Mouse (Mus musculus) gastrocnemius, adult 8-10 months (tissue): ENCODE data around the gene Samd4. TPM values are rescaled to one million over a fixed set of nuclear protein-coding genes. Genes with fewer than 3 reads are reported as not detected.
A peak's percentile ranks its signal among the peaks of the same experiment; 100 is the strongest.

Source experiments
- DNase-seq, 2 experiments: peaks; one replicate each; pipeline ENCODE4 v3.0.0; 2022; ENCODE audit warnings: low spot score in 2 of 2
- total RNA-seq, 4 experiments: library from RNA; stranded (reverse); gene quantifications; 2 replicates each; pipeline ENCODE4 v1.2.4; 2022

Samd4 gene
- total RNA-seq, 4 experiments from 2014 or later: 47.4 to 69.0 (median 56.6) TPM

DNA sequence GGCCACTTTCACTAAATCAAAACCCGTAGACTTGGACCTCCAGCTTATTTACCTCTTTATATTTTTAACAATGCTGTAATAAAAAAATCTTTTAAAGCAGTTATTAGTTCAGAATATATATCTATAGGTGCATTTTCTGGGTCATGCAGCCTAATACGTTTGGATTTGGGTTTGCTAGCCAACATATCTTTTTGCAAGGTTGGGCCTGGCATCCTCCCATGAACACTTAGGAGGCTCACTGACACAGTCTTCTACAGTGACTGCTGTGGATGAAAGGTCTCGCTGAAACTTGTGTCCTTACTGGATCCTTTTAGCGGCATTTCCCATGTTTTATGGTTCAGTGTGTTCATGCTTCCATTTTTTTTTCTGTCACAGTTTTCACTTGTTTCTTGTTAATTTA is 21.6 kb downstream of the Samd4 start:
- DNase-seq: no peak

DNA sequence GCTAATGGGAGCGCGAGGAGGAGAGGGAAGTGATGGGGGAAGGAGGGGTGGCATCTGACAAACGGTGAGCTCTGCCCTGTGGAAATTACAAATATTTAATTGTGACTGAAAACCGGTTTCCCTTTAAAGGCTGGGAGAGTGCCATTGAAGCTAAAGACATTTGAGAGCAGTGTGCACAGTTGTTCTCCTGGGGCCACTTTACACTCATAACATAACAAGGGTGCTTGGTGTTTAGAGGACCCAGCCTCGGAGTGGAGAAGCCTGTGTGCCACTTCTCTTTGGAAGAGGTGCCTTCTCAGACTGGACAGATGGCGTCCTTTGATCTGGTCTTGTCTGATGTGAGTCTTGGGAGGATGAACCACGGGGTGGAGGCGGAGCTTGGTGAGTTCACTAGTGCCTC is 26.2 kb downstream of the Samd4 start:
- DNase-seq: no peak

DNA sequence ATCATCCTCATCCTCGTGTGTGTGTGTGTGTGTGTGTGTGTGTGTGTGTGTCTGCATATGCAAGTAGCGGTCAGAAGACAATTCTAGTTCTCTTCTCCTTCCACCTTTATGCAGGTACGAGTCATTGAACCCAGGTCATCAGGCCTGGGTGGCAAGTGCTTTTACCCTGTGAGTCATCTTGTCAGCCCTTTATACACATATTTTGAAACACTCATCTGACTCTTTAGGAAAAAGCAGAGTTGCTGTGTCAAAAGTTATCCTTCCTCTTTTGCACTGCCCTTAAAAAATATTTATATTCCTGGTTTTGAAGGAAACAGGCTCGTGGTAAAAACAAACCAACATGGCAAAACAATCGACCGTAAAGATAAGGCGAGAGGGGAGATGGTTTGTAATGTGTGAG is 29.8 kb downstream of the Samd4 start:
- no peak for DNase-seq

DNA sequence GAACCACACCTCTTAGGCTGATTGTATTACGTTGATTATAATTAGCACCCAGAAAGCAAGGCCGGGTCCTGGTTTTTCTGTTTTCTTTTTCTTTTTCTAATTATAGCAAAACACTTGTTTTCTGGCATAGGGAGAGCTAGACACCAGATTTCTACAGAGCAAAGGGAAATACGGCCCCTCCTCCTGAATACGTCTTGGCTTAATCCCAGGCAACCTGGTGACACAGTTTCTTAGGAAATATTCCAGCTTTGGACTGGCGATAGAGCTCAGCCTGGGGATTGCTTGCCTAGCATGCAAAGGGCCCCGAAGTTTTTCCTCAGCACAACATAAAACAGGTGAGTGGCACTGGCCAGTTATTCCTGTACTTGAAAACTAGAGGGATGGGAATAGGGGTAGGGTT is 31.7 kb downstream of the Samd4 start:
- no peak for DNase-seq

DNA sequence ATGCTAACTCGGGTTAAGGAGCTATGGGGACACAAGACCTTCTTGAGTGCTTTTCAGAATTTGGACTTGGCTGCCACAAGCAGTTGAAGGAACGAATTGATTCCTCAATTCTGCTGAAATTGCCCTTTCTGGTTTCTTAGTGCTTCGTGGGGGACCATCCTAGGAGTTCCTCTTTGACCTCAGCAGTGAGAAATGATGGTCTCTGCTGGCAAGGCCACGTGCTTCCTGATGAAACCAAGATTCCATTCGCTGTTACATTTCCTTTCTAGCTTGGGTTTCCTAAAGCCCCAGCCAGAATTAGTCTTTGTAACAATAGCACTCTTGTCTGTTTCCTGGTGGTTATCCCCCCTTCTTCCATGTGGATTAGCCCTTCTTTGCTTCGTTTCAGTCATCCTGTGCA is 32.9 kb downstream of the Samd4 start:
- no peak for DNase-seq

DNA sequence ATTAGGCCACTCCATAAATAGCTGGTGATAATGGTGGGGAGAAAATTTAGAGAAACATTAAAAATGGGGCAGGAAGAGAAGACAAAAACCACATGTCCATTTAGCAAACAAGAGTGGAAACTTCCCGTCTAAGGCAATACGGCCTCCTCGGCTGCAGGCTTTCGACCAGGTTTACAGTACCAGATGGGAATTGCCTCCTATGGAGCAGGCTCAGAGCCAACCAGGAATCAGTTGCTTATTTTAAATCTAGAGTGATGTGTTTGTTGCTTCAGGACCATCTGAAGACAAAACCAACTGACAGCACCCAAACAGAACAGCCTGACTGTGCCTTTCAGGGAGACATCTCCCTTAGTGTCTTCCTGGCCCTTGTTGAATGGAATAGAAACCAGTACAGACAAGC is 33.9 kb downstream of the Samd4 start:
- no peak for DNase-seq

DNA sequence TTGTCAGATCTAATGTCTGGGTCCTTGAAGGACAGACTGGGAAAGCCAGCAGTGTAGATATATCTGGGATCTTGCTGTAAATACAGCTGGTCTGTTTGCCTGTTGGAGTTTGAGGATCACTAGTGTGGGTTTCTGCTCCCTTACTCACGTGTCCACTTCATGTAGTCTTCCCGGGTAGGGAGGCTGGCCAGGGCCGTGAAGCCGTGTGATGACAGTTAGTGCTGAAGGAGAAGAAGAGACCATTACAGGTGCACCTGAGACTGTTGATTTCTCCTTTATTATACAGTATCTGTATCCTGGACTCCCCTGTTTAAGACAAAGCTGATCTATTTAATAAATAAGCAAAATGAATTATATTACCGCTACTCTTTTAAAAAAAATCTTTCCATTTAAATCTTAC is 34.5 kb downstream of the Samd4 start:
- no peak for DNase-seq

DNA sequence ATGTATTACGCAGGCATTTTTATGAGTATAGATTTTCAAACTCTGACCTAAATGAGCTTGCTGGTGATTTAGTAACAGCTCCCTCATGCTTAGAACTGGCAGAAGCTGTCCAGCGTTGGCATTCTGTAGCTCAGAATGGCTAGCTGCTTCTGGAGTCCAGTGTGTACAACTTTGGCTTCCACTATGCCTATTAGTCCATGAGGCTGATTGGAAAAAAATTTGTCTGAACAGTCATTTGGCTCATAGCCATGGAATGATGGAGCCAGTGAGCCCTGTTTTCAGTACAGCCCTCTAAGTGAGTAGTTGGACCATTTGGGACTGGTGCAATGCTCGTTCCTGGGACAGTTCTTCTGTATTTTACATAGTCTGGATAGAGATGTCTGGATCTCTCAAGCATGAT is 34.9 kb downstream of the Samd4 start:
- DNase-seq: no peak

DNA sequence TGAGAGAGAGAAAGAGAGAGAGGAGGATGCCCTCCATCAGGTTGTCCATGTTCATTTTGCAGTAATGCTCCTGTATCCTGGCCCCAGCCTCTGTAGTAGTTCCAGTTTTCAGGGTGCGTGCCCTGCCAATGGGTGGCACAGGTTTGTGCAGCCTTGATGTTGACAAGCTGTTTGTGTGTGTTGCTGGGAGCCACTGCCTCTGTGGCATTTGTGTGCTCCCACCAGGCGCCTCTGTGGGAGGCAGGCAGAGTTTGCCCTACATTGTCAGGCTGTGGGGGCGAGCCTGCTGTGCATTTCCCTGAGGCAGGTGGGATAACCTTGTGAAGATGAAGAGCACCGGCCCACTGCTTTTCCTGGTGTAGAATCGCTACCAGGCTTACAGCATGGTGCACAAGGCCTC is 37.8 kb downstream of the Samd4 start:
- no peak for DNase-seq

DNA sequence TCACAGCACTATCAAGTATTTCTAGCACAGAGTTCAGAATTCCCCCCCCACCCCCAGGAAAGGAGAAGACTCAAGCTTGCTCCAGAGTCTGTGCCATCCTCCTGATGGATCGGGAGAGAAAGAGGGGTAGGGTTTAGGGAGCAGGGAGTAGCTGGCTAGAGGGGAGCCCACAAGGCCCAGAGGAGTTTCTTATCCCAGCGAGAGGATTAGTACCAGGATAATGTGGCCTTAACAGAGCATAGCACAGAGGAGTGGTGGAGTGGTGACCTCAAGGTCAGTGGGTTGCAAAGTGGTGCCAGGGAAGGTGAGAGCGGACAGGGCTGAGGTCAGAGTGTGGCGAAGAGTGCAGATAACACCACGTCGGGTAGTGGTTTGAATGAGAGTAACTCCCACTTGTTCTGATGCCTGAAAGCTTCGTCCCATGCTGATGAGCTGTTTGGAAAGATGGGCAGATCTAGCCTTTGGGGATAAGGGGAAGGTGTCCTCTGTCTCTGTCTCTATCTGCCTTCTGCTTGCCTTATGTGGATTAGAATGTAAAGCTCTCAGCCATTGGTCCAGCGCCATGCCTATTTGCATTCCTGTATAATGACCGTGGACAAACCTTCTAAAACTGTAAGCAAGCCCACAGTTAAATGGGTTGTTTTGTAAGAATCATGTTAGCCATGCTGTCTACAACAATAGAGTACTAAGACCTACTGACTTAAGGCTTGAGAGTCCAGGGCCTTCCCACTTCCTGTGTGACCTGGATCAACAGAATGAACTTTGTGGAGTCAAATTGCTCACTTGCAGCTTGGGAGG is 38.7 kb downstream of the Samd4 start:
- no peak for DNase-seq

DNA sequence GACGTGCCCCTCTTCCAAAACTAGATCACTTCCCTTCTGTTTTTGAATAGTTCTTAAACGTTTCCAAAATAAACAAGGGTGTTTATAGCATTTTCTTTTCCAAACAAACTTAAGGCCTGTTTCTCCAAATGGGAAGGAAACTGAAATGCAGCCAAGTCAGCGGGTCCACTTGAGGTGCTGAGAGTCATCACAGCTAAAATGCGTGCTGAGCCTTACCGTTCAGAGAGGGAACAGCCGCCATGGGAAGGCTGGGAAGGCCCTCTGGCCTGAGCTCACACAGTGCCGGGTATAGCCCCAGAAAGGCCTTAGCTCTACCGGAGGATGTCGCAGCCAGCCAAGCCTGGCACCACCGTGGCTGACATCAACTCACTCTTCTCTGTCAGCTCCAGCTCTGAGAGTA is 41.3 kb downstream of the Samd4 start:
- no peak for DNase-seq

DNA sequence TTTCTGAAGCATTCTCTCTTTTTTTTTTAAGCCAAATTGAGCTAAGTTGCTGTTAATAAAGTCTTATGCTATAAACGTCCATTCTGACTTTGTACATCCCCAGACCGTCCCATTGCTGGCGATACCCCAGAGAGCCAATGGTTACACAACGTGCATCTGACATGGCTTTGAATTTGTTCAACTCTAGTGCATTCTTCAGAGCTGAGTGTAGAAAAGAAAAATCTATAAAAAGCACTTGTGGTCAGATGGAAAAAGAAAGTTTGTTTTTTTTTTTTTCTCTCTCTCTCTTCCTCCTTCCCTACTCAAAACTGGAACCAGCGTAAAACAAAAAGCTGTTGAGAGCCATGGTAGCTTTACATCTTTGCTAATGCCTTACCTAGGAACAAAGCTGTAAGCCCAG is 41.8 kb downstream of the Samd4 start:
- DNase-seq: no peak

DNA sequence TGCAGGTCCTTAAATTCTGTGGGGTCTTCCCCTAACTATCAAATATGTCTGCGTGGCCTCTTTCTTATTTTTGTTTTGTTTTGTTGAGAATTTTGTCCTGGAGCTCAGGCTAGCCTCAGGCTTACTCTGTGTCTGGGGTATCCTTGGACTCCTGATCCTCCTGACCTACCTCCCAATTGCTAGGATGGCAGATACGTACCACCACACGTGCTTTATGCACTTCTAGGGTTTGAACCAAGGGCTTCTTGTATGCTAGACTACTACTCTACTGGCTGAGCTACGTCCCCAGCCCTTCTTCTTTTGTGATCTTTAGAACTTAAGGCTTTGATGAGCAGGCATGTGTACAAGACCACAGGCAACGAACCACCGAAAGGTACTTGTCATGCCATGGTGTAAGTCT is 45.9 kb downstream of the Samd4 start:
- no peak for DNase-seq

DNA sequence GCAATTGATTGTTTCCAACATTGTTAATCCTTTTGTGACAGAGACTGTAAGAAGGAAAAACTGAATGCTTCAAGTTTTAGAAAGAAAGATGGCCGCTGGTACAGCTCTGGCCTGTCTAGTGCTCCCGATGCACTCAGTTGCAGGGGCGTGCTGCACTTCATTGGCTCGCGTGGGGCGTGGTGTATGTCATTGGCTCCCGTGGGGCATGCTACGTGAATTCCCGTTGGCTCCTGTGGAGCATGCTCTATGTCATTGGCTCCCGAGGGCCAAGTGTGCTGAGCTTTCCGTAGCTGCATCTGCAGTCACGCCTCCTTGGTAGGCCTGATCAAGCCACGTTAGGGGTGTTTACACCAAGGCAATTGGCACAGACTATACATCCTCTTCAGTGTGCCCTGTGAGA is 49.5 kb downstream of the Samd4 start:
- DNase-seq: no peak

DNA sequence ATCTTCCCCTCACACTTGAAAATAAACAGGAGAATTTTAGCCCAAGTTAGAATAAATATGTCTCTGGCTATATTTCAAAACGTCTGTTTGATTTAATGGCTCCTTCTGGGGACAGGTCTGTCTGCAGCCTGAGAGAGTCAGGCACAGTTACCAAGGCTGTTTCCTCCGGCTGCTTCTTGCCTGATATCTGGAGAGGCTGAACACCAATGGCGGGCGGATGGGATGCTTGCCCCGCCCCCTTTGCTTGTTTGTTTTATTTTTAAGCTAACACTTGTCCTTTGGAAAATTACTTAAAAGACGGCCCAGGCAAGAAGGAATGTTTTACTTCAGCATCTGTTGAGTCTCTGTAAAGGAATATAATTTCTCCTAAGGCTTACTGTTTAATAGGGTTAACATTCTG is 50.1 kb downstream of the Samd4 start:
- DNase-seq: no peak

DNA sequence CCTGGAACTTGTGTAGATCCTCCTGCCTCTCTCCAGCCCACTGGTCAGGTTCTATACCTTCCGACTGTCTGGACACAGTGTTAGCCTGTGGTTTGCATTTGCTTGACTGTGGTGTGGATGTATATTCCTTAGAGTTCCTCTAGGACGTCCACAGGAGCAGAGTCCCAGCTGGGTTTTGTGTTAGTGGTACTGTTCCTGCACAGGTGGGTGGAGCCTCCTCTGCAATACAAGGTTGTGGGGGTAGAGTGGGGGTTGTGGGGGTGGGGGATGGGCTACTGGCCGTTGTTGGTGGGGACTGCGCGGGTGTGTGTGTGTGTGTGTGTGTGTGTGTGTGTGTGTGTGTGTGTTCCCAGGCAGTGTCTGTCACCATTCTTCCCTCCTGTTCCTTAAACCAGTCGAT is 58.4 kb downstream of the Samd4 start:
- no peak for DNase-seq

DNA sequence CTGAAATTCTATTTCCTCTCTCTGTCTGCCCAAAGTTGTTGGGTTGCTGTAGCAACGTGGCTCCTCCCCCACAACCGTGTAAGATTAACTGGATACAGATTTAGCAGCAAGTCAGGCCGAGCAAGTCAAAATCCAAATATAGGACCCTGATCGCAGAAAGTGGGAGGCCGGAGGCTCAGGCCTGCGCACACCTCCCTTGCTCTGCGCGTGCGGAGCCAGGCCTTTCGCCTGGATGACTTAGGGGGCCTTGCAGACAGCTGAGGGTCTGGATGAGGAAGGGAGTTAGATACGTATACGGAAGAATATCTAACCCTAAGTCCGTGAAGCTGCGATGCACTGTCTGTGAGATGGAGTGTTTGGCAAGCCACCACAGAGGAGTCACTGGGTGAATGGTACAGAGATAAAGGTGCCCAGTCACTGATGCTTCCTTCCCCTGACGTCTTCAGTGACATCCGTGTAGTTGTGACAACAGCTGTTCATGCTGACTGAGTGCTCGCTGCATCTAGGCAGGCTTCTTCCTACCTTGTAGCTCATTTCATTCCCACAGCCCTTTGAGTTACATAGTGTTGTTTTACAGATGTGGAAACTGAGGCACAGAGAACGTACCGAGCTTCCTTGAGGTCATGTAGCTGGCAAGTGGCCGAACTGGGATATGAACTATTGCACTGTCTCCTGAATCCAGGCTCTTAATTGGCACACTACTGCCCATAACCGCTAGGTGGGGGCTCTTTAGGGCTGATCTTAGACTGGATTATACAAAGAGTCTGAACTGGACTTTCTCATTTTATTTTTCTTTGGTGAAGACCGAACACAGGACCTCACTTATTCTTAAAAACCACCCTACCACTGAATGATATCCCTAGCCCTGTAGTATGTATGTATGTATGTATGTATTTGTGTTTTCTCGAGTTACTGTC is 59.5 kb downstream of the Samd4 start:
- DNase-seq: peak; percentile 54 to 73

DNA sequence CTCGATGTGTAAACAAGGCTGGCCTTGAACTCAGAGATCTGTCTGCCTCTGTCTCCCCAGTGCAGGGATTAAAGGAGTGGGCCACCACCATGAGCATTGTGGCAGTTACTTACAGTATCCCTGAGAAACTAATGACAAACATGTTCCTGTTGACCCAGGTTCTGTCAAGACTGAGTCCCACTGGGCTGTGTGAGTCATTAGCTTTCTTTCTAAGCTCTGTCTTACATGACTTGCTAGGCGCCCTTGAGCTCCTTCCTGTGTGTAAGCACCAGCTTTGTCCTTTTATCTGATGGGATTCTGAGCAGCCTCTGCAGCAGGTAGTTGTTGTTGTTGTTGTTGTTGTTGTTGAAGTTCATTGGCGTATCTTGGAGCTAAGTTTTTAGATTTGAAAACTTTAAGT is 61.8 kb downstream of the Samd4 start:
- DNase-seq: no peak

DNA sequence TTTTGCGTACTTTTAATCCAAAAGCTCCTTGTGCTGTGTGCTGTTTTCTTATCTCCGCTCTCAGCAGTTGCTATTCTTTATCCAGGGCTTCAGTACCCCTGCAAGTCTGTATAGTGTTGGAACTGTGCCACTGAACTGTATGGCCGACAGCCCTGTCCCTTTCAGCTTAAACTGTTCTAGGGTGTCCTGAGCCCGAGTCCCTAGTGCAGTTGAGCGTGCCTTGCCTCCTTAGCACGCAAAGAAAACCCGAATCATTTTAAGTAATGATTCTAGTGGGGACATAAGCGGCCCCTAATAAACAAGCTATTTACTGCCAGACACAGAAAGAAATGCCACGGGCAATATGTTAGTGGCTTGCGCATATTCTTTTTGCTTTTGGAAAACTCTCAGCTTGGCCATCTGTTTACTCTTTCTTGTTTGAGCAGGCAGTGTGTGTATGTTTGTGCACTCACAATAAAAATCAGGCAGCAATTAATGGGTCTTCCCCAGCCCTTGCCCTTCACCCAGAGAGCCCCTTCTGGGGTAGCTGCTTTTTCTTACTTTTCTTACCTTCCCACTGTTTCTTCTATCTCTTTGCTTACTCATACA is 63.3 kb downstream of the Samd4 start:
- DNase-seq: no peak

DNA sequence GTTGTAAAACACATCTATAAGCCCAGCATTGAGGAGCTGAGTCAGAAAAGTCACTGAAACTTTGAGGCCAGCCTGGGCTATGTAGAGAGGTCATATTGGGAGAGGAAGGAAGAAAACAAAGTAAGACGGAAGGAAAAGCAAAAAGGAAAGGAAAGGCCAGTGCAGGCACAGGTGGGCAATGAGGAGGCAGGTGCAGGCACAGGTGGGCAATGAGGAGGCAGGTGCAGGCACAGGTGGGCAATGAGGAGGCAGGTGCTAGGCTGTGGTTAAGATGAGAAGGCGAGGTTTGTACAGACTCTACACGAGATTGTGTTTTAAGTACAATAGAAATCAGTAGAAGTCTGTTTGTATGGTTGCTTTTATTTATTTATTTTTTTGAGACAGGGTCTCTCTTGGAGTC is 65.0 kb downstream of the Samd4 start:
- DNase-seq: no peak

DNA sequence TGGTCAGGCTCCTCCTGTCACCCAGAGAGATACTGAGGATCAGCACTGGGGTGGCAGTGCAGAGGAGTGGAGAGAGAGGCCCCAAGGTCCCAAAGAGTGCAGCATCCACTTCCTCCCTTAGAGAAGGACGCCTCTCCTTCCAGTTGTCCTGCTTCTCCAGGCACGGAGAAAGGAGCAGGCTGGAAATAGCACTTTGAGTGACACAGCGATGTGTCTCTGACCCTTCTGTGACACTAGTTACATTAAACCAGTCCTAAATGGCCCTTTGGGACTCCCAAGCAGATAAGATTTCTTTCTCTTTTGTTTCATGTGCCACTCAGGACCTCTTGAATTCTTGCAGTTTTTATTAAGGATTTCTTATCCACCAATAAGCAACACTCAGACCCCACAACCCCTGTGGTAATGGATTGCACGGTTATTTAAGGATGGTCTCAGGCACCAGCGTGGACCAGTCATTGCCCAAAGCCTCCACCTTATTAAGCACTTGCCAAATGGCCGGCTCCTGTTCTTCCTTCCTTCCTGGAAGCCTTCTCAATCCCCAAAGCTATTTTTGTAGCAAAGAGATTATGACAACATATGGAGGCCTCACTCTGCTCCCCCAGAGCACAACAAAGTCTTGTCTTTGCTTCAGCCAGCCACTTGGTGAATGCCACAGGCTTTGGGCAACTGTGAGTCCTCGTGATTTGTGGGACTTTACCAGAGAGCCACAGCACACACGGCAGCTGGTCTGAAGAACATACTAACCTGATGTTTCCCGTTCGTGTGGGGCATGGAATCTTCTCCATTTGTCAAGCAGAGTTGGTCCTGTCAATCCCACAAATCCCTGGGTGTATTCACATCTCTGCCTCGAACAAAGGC is 68.1 kb downstream of the Samd4 start:
- DNase-seq: no peak
